In the genomic region with DNA sequence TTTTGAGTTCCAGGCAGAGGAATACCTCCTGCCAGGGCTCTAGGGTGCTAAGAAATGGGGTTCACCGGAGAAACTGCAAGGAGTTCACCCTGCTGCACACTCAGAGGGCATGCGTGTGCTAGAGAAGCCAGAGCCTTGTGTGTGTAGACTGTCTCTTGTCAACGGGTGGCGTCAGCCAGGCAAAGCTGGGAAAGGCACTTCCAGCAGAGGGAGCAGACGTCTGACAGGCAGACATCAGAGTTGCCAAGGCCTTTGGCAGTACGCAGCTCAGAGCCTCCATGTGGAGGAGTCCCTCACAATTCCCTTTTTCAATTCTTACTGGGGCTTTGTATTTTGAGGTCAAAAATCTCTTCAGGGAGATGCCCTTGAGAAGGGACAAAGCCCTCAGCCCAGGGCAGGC, we compare ENCODE assay signal across 13 mouse cellular contexts.
"Had no signal": no experiment of that assay in that cellular context is flagged by ENCODE, and none has a peak within 500 bp of the region (broad histone marks: within the 10 kb centered on the region; RNA-seq: fewer than 3 reads in every experiment).

No protein-coding gene starts in this region.

- ATAC-seq: liver, postnatal 0 days; midbrain, embryonic 15.5 days had no signal

- H3K9ac ChIP-seq: limb, embryonic 12.5 days; liver, embryonic 13.5 days; liver, postnatal 0 days; lung, embryonic 15.5 days; midbrain, embryonic 15.5 days had no signal

- H3K9me3 ChIP-seq: limb, embryonic 12.5 days; liver, embryonic 13.5 days; lung, embryonic 15.5 days; midbrain, embryonic 15.5 days had no signal

- H3K27ac ChIP-seq: limb, embryonic 12.5 days; liver, embryonic 13.5 days; lung, embryonic 15.5 days; macrophage; midbrain, embryonic 15.5 days had no signal

- H3K27me3 ChIP-seq: limb, embryonic 12.5 days; liver, embryonic 13.5 days; lung, embryonic 15.5 days; megakaryocyte, embryonic 14.5 days; midbrain, embryonic 15.5 days had no signal

- H3K4me3 ChIP-seq: limb, embryonic 12.5 days; liver, embryonic 13.5 days; lung, embryonic 15.5 days; megakaryocyte, embryonic 14.5 days; midbrain, embryonic 15.5 days had no signal

- H3K4me2 ChIP-seq: limb, embryonic 12.5 days; liver, embryonic 13.5 days; lung, embryonic 15.5 days; midbrain, embryonic 11.5 days; midbrain, embryonic 15.5 days had no signal

- DNase-seq: liver; liver, embryonic 13.5 days; liver, postnatal 0 days; lung, postnatal 14 days; right cerebral cortex, adult 18-20 months; thymus, adult 18-20 months; thymus, postnatal 14 days had no signal
